Mouse (Mus musculus) left cerebral cortex, adult 2 months (tissue): ENCODE measurements around the gene Clcnkb. TPM values are rescaled to one million over a fixed set of nuclear protein-coding genes. Genes with fewer than 3 reads are reported as not detected.

Experiments used
- DNase-seq, 2 experiments: peaks; one replicate each; pipeline ENCODE4 v3.0.0; 2021 to 2022; ENCODE audit warnings: low spot score in 2 of 2, mixed read lengths in 1 of 2; ENCODE audit errors: extremely low spot score in 1 of 2
- H3K27ac ChIP-seq: fragments of 200-600 bp; 2 replicates; pipeline ENCODE4 v1.8.1; 2022
- H3K4me3 ChIP-seq: fragments of 200-600 bp; 2 replicates; pipeline ENCODE4 v1.8.1; 2022
- CTCF ChIP-seq: fragments of 200-600 bp; IDR thresholded peaks from 2 replicates; pipeline ENCODE4 v1.8.1; 2022; ENCODE audit warnings: antibody characterized with exemption, mild to moderate bottlenecking, moderate library complexity
- intact Hi-C: fragments of 180-260 bp; cut with DNase I; formaldehyde crosslinking; loops from one replicate; pipeline ENCODE4 v1.15.1; 2025
- long read RNA-seq, 2 experiments: library from polyadenylated mRNA; stranded (forward); transcript quantifications; one replicate each; pipeline ENCODE4 v2.0.0; 2021; ENCODE audit warnings: borderline mapping rate in 2 of 2
- total RNA-seq, 2 experiments: library from RNA; stranded (reverse); gene quantifications; 2 replicates each; pipeline ENCODE4 v1.2.3; 2021

Clcnkb gene
- not detected for total RNA-seq
- long read RNA-seq, experiment 1, result 0 reads
- long read RNA-seq, experiment 2, result 0 reads

- Histone ChIP-seq H3K4me3 (no peak within 1 kb of the TSS), H3K27ac (no peak within 1 kb of the TSS)
- DNase-seq, result no peak
- intact Hi-C loops, result no loop called here
- no peak for TF ChIP-seq CTCF
Measured at GRCm38 (mm10) chr4:141415924-141416323, at the start of gene Clcnkb. Gene Clcnkb, minus strand, starts transcription at chr4:141416014.

GRCm38 (mm10) chr4:141464722-141465121, 48.9 kb upstream of the Clcnkb start:
- TF ChIP-seq CTCF, result no peak
- H3K4me3 ChIP-seq, result no peak overlapping the region
- no peak for DNase-seq
- H3K27ac ChIP-seq, result no peak overlapping the region
- intact Hi-C loops, result no loop called here

GRCm38 (mm10) chr4:141463472-141463871, 47.7 kb upstream of the Clcnkb start:
- Histone ChIP-seq H3K4me3 (no peak overlapping the region), H3K27ac (no peak overlapping the region)
- no peak for TF ChIP-seq CTCF
- intact Hi-C loops, result no loop called here
- no peak for DNase-seq

- intact Hi-C loops, result no loop called here
- no peak overlapping the region for H3K4me3 ChIP-seq
- TF ChIP-seq CTCF, result no peak
- H3K27ac ChIP-seq, result no peak overlapping the region
- DNase-seq, result no peak
Measured at GRCm38 (mm10) chr4:141461576-141461975, 45.8 kb upstream of the Clcnkb start.

GRCm38 (mm10) chr4:141461088-141461487, 45.3 kb upstream of the Clcnkb start:
- Histone ChIP-seq H3K4me3 (no peak overlapping the region), H3K27ac (no peak overlapping the region)
- peak in 1 of 2 experiments; percentile 14 for DNase-seq
- TF ChIP-seq CTCF, result no peak
- intact Hi-C loops, result no loop called here

GRCm38 (mm10) chr4:141460481-141460880, 44.7 kb upstream of the Clcnkb start:
- intact Hi-C loops, result no loop called here
- H3K4me3 ChIP-seq, result no peak overlapping the region
- TF ChIP-seq CTCF, result no peak
- no peak for DNase-seq
- no peak overlapping the region for H3K27ac ChIP-seq

GRCm38 (mm10) chr4:141459766-141460165, 44.0 kb upstream of the Clcnkb start:
- no peak overlapping the region for H3K27ac ChIP-seq
- no peak overlapping the region for H3K4me3 ChIP-seq
- no peak for DNase-seq
- intact Hi-C loops, result no loop called here
- TF ChIP-seq CTCF, result no peak

GRCm38 (mm10) chr4:141458888-141459287, 43.1 kb upstream of the Clcnkb start:
- no peak for DNase-seq
- intact Hi-C loops, result no loop called here
- no peak overlapping the region for H3K4me3 ChIP-seq

GRCm38 (mm10) chr4:141458236-141458635, 42.4 kb upstream of the Clcnkb start:
- Histone ChIP-seq H3K4me3 (no peak overlapping the region), H3K27ac (no peak overlapping the region)
- no peak for TF ChIP-seq CTCF
- DNase-seq, result no peak
- intact Hi-C loops, result no loop called here

More at GRCm38 (mm10) chr4:141458888-141459287, 43.1 kb upstream of the Clcnkb start:
- TF ChIP-seq CTCF, result no peak
- H3K27ac ChIP-seq, result no peak overlapping the region

GRCm38 (mm10) chr4:141456193-141456938, 40.6 kb upstream of the Clcnkb start:
- Histone ChIP-seq H3K4me3 (no peak overlapping the region), H3K27ac (no peak overlapping the region; the same call in 1 of the 2 replicates)
- no peak for DNase-seq
- no peak for TF ChIP-seq CTCF
- intact Hi-C loops, result no loop called here

GRCm38 (mm10) chr4:141455526-141455925, 39.7 kb upstream of the Clcnkb start:
- no peak for TF ChIP-seq CTCF
- Histone ChIP-seq H3K4me3 (no peak overlapping the region), H3K27ac (peak overlapping the region; percentile 59)
- peak in 1 of 2 experiments; percentile 20 for DNase-seq
- intact Hi-C loops, result no loop called here

- TF ChIP-seq CTCF, result no peak
Measured at GRCm38 (mm10) chr4:141454581-141455350, 39.0 kb upstream of the Clcnkb start.

More at GRCm38 (mm10) chr4:141454581-141455350, 39.0 kb upstream of the Clcnkb start:
- Histone ChIP-seq H3K27ac (peak overlapping the region; percentile 82), H3K4me3 (no peak overlapping the region)
- intact Hi-C loops, result no loop called here
- peak; percentile 29 to 51 for DNase-seq
